ENCODE assay signal across 26 mouse cellular contexts in genomic region chr15:25473201-25473710, GRCm38 (mm10). TPM values are rescaled to one million over a fixed set of nuclear protein-coding genes. Genes with fewer than 3 reads are reported as not detected.
DNase-seq lines count a peak whose midpoint lies in the region; ATAC-seq and TF ChIP-seq lines count a peak whose summit lies in the region.
"Had no signal": no experiment of that assay in that cellular context is flagged by ENCODE, and none has a peak within 500 bp of the region (broad histone marks: within the 10 kb centered on the region; RNA-seq: fewer than 3 reads in every experiment).

No protein-coding gene starts in this region.

- no peak for TF ChIP-seq CTCF in intestine, postnatal 0 days (IDR thresholded peaks at IDR 0.05; ENCODE audit: low read depth)
- TF ChIP-seq CTCF in liver, embryonic 14.5 days (IDR thresholded peaks at IDR 0.05; ENCODE audit: low read depth) = no peak
- TF ChIP-seq CTCF in liver, postnatal 0 days (IDR thresholded peaks at IDR 0.05; ENCODE audit: low read depth) = no peak
- no peak for TF ChIP-seq CTCF in lung, postnatal 0 days (IDR thresholded peaks at IDR 0.05)

- no peak overlapping the region for H3K9ac ChIP-seq in intestine, embryonic 15.5 days
- H3K9ac ChIP-seq in intestine, postnatal 0 days (ENCODE audit: low read depth, low read length) = no peak overlapping the region
- H3K9ac ChIP-seq in liver, embryonic 11.5 days (ENCODE audit: low read depth, low read length) = no peak overlapping the region
- H3K9ac ChIP-seq in liver, embryonic 14.5 days (replicated peaks) = no peak overlapping the region
- no peak overlapping the region for H3K9ac ChIP-seq in liver, postnatal 0 days (replicated peaks)
- H3K9ac ChIP-seq in lung, postnatal 0 days (replicated peaks; ENCODE audit: low read depth) = no peak overlapping the region
- H3K9ac ChIP-seq: embryonic facial prominence, embryonic 13.5 days; forebrain, embryonic 12.5 days; forebrain, embryonic 15.5 days; hindbrain, embryonic 13.5 days had no signal

- no peak for TF ChIP-seq EP300 in liver, embryonic 14.5 days (IDR thresholded peaks at IDR 0.05; ENCODE audit: low read depth)
- TF ChIP-seq EP300 in liver, postnatal 0 days (IDR thresholded peaks at IDR 0.05; ENCODE audit: low read depth) = no peak
- no peak for TF ChIP-seq EP300 in lung, postnatal 0 days (IDR thresholded peaks at IDR 0.05)

- no peak for DNase-seq in liver, embryonic 11.5 days (ENCODE audit: low spot score)
- DNase-seq in liver, embryonic 14.5 days (ENCODE audit: low read depth in 3 of 3, low spot score in 3 of 3) = peak in 1 of 3 experiments; percentile 11
- DNase-seq in liver, postnatal 0 days = no peak
- DNase-seq in adrenal gland, postnatal 4 days (ENCODE audit: low spot score in 2 of 2) = no peak
- DNase-seq in lung, postnatal 0 days (ENCODE audit: low spot score) = no peak
- no peak for DNase-seq in frontal cortex, postnatal 36 days (ENCODE audit: low spot score in 2 of 2)
- DNase-seq: adrenal gland, adult 8-10 months; adrenal gland, postnatal 36 days; cerebellum, adult 11-12 months; cerebellum, adult 8-10 months; cerebellum, postnatal 10 days; cerebellum, postnatal 36 days; embryo, embryonic 11 days; gastrocnemius, adult 2 months; gastrocnemius, postnatal 14 days had no signal

- H3K27me3 ChIP-seq in intestine, embryonic 15.5 days (replicated peaks) = no peaks in the 10 kb centered on the region
- H3K27me3 ChIP-seq in intestine, postnatal 0 days (replicated peaks; ENCODE audit: control insufficient read depth, insufficient read depth, low read length) = no peaks in the 10 kb centered on the region
- H3K27me3 ChIP-seq in liver, embryonic 11.5 days (replicated peaks; ENCODE audit: control insufficient read depth, insufficient read depth, low read length) = no peaks in the 10 kb centered on the region
- H3K27me3 ChIP-seq in liver, embryonic 14.5 days (ENCODE audit: control insufficient read depth, insufficient read depth, low read length) = no peaks in the 10 kb centered on the region
- H3K27me3 ChIP-seq in liver, postnatal 0 days (ENCODE audit: insufficient read depth, low read length) = no peaks in the 10 kb centered on the region
- no peaks in the 10 kb centered on the region for H3K27me3 ChIP-seq in lung, postnatal 0 days (replicated peaks; ENCODE audit: insufficient read depth, low read length)
- H3K27me3 ChIP-seq: embryonic facial prominence, embryonic 13.5 days; forebrain, embryonic 15.5 days had no signal

- no peak overlapping the region for H3K27ac ChIP-seq in intestine, embryonic 15.5 days
- no peak overlapping the region for H3K27ac ChIP-seq in intestine, postnatal 0 days (ENCODE audit: low read depth, low read length)
- no peak overlapping the region for H3K27ac ChIP-seq in liver, embryonic 11.5 days (ENCODE audit: low read depth, low read length)
- H3K27ac ChIP-seq in liver, embryonic 14.5 days = no peak overlapping the region
- no peak overlapping the region for H3K27ac ChIP-seq in liver, postnatal 0 days (ENCODE audit: low read depth)
- no peak overlapping the region for H3K27ac ChIP-seq in lung, postnatal 0 days (ENCODE audit: low read length)
- H3K27ac ChIP-seq: embryonic facial prominence, embryonic 10.5 days; embryonic facial prominence, embryonic 13.5 days; forebrain, embryonic 12.5 days; forebrain, embryonic 15.5 days; gastrocnemius, adult 2 months; hindbrain, embryonic 13.5 days had no signal

- no peaks in the 10 kb centered on the region for H3K4me1 ChIP-seq in intestine, embryonic 15.5 days (replicated peaks)
- H3K4me1 ChIP-seq in intestine, postnatal 0 days (replicated peaks; ENCODE audit: control insufficient read depth, insufficient read depth, low read length) = no peaks in the 10 kb centered on the region
- H3K4me1 ChIP-seq in liver, embryonic 11.5 days (replicated peaks; ENCODE audit: control insufficient read depth, insufficient read depth, low read length) = no peaks in the 10 kb centered on the region
- H3K4me1 ChIP-seq in liver, embryonic 14.5 days (replicated peaks; ENCODE audit: control insufficient read depth in 2 of 2, insufficient read depth in 2 of 2, low read length in 1 of 2) = peaks cover 0 to 2% of the 10 kb centered on the region in 2 experiments; a peak in 1 of 4 replicates
- H3K4me1 ChIP-seq in liver, postnatal 0 days (ENCODE audit: insufficient read depth) = no peaks in the 10 kb centered on the region
- H3K4me1 ChIP-seq in lung, postnatal 0 days (ENCODE audit: insufficient read depth, low read depth, low read length) = no peaks in the 10 kb centered on the region
- H3K4me1 ChIP-seq: forebrain, embryonic 12.5 days; forebrain, embryonic 15.5 days; hindbrain, embryonic 13.5 days had no signal

- H3K4me3 ChIP-seq in intestine, embryonic 15.5 days (replicated peaks) = no peak overlapping the region
- no peak overlapping the region for H3K4me3 ChIP-seq in intestine, postnatal 0 days (ENCODE audit: low read depth, low read length)
- H3K4me3 ChIP-seq in liver, embryonic 11.5 days (ENCODE audit: low read depth, low read length) = no peak overlapping the region
- H3K4me3 ChIP-seq in liver, embryonic 14.5 days (ENCODE audit: insufficient read depth in 1 of 2, low read depth in 2 of 2, low read length in 2 of 2) = no peak overlapping the region
- H3K4me3 ChIP-seq in liver, postnatal 0 days (ENCODE audit: low read depth, low read length) = no peak overlapping the region
- no peak overlapping the region for H3K4me3 ChIP-seq in lung, postnatal 0 days (ENCODE audit: low read depth, low read length)
- H3K4me3 ChIP-seq: embryonic facial prominence, embryonic 10.5 days; embryonic facial prominence, embryonic 13.5 days; erythroblast, embryonic 14.5 days; forebrain, embryonic 12.5 days; forebrain, embryonic 15.5 days; gastrocnemius, adult 2 months; hindbrain, embryonic 13.5 days had no signal

- H3K9me3 ChIP-seq in intestine, embryonic 15.5 days = no peaks in the 10 kb centered on the region
- H3K9me3 ChIP-seq in intestine, postnatal 0 days (ENCODE audit: control insufficient read depth) = no peaks in the 10 kb centered on the region
- H3K9me3 ChIP-seq in liver, embryonic 11.5 days (ENCODE audit: control insufficient read depth, low read length) = no peaks in the 10 kb centered on the region
- no peaks in the 10 kb centered on the region for H3K9me3 ChIP-seq in liver, embryonic 14.5 days (ENCODE audit: control insufficient read depth, low read length)
- H3K9me3 ChIP-seq in liver, postnatal 0 days (ENCODE audit: low read length) = no peaks in the 10 kb centered on the region
- H3K9me3 ChIP-seq in lung, postnatal 0 days (ENCODE audit: low read length) = no peaks in the 10 kb centered on the region
- H3K9me3 ChIP-seq: embryonic facial prominence, embryonic 10.5 days; embryonic facial prominence, embryonic 13.5 days; forebrain, embryonic 12.5 days; forebrain, embryonic 15.5 days; hindbrain, embryonic 13.5 days had no signal

- H3K4me2 ChIP-seq in intestine, embryonic 15.5 days (replicated peaks) = no peak overlapping the region
- no peak overlapping the region for H3K4me2 ChIP-seq in intestine, postnatal 0 days (replicated peaks; ENCODE audit: low read depth)
- no peak overlapping the region for H3K4me2 ChIP-seq in liver, embryonic 11.5 days
- no peak overlapping the region for H3K4me2 ChIP-seq in liver, embryonic 14.5 days (ENCODE audit: low read depth)
- no peak overlapping the region for H3K4me2 ChIP-seq in liver, postnatal 0 days (ENCODE audit: low read depth, low read length)
- no peak overlapping the region for H3K4me2 ChIP-seq in lung, postnatal 0 days (replicated peaks; ENCODE audit: low read depth, low read length)
- H3K4me2 ChIP-seq: embryonic facial prominence, embryonic 13.5 days; forebrain, embryonic 12.5 days; forebrain, embryonic 15.5 days; heart, embryonic 11.5 days; hindbrain, embryonic 13.5 days had no signal

- no peaks in the 10 kb centered on the region for H3K36me3 ChIP-seq in intestine, embryonic 15.5 days
- no peaks in the 10 kb centered on the region for H3K36me3 ChIP-seq in intestine, postnatal 0 days (ENCODE audit: control insufficient read depth, insufficient read depth)
- H3K36me3 ChIP-seq in liver, embryonic 11.5 days (ENCODE audit: control insufficient read depth, insufficient read depth, low read length) = no peaks in the 10 kb centered on the region
- no peaks in the 10 kb centered on the region for H3K36me3 ChIP-seq in liver, embryonic 14.5 days (replicated peaks; ENCODE audit: control insufficient read depth, insufficient read depth, low read depth)
- H3K36me3 ChIP-seq in liver, postnatal 0 days (replicated peaks; ENCODE audit: insufficient read depth, low read length) = no peaks in the 10 kb centered on the region
- H3K36me3 ChIP-seq in lung, postnatal 0 days (ENCODE audit: insufficient read depth, low read length) = no peaks in the 10 kb centered on the region
- H3K36me3 ChIP-seq: embryonic facial prominence, embryonic 10.5 days; embryonic facial prominence, embryonic 13.5 days; forebrain, embryonic 12.5 days; forebrain, embryonic 15.5 days; hindbrain, embryonic 13.5 days had no signal

- WGBS in intestine, embryonic 15.5 days = 83% methylated on average over 3 of the region's 3 CpGs
- WGBS in intestine, postnatal 0 days = 75% methylated on average over 3 of the region's 3 CpGs
- WGBS in liver, embryonic 11.5 days = 83% methylated on average over 3 of the region's 3 CpGs
- WGBS in liver, embryonic 14.5 days (ENCODE audit: insufficient replicate concordance) = 64% methylated on average over 3 of the region's 3 CpGs
- WGBS in liver, postnatal 0 days (ENCODE audit: insufficient replicate concordance) = 71% methylated on average over 3 of the region's 3 CpGs
- WGBS in lung, postnatal 0 days = 84% methylated on average over 3 of the region's 3 CpGs

- peak; percentile 59; the same call in 1 of the 2 replicates for ATAC-seq in intestine, embryonic 15.5 days
- no peak for ATAC-seq in intestine, postnatal 0 days
- peak; percentile 53 for ATAC-seq in liver, embryonic 11.5 days (replicated peaks; ENCODE audit: low FRiP score)
- ATAC-seq in liver, embryonic 14.5 days (ENCODE audit: insufficient read depth) = peak; percentile 59; the same call in 1 of the 2 replicates
- peak; percentile 38; the same call in 1 of the 2 replicates for ATAC-seq in liver, postnatal 0 days
- ATAC-seq in lung, postnatal 0 days = no peak
- ATAC-seq: activated CD4-positive, CD25-positive, alpha-beta regulatory T cell, adult 4 months; forebrain, embryonic 15.5 days; hindbrain, embryonic 16.5 days had no signal

RNA-seq across cellular contexts. Expression of gene Basp1, which starts 59.7 kb away (rescaled TPM):
- polyA plus RNA-seq in intestine, embryonic 15.5 days (2015; fragmentation: Nextera tagmentation; extraction: Ambion mirVana) = 26.6 and 32.7 TPM in 2 replicates
- polyA plus RNA-seq in intestine, postnatal 0 days (2015; fragmentation: Nextera tagmentation; extraction: Ambion mirVana) = 13.9 and 14.1 TPM in 2 replicates
- 12.8 and 13.2 TPM in 2 replicates for polyA plus RNA-seq in liver, embryonic 11.5 days (2014; fragmentation: Nextera tagmentation; extraction: Ambion mirVana)
- 2.7 and 3.8 TPM in 2 replicates for polyA plus RNA-seq in liver, embryonic 14.5 days (2012; rRNA removed)
- polyA plus RNA-seq in liver, embryonic 14.5 days (2014; fragmentation: Nextera tagmentation; extraction: Ambion mirVana) = 1.6 and 1.7 TPM in 2 replicates
- 1.9 and 2.2 TPM in 2 replicates for polyA plus RNA-seq in liver, postnatal 0 days (2015; fragmentation: Nextera tagmentation; extraction: Ambion mirVana)
- total RNA-seq in adrenal gland, postnatal 4 days (2021) = 10 to 100 TPM; 44.9 to 61.0 TPM
- 7.1 and 8.7 TPM in 2 replicates for polyA plus RNA-seq in lung, postnatal 0 days (2015; fragmentation: Nextera tagmentation; extraction: Ambion mirVana)
- polyA plus RNA-seq: activated CD4-positive, CD25-positive, alpha-beta regulatory T cell, adult 4 months had no signal

Comparison
In these comparisons a context has a peak if more than half of its experiments do, and no peak if none do; other contexts are left out.
1. ATAC-seq: peak in intestine, embryonic 15.5 days (single experiment), liver, embryonic 11.5 days (single experiment), liver, embryonic 14.5 days (single experiment) and liver, postnatal 0 days (single experiment); none in intestine, postnatal 0 days (single experiment) and lung, postnatal 0 days (single experiment).